18 mouse cellular contexts compared by ENCODE assay signal in the genomic region with DNA sequence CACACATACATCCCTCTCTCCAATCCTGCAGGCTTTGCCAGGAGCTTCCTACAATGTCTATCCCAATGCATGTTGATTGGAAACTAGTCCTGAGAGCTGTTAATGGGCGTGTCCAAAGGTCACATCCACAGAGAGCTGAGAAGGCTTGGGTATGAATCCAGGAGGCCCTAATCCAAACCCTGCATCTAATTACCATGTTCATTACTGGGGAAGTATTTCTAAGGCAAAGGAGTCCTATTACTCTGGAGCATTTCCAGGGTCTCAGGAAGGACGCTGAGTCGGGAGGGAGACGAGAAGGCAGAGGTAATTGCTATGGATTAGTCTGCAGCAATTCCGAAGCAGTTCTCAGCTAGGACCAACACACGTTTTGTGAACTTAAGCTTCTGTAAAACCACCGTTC.
"Had no signal": no experiment of that assay in that cellular context is flagged by ENCODE, and none has a peak within 500 bp of the region (broad histone marks: within the 10 kb centered on the region; RNA-seq: fewer than 3 reads in every experiment).

No protein-coding gene starts in this region.

- H3K4me3 ChIP-seq: layer of hippocampus, adult 2 months; limb, embryonic 10.5 days; neural tube, embryonic 13.5 days; stomach, embryonic 15.5 days had no signal

- ATAC-seq: midbrain, embryonic 16.5 days had no signal

- H3K9me3 ChIP-seq: limb, embryonic 10.5 days; stomach, embryonic 15.5 days had no signal

- H3K9ac ChIP-seq: lung, embryonic 14.5 days; neural tube, embryonic 13.5 days; stomach, embryonic 15.5 days had no signal

- H3K4me1 ChIP-seq: neural tube, embryonic 13.5 days; stomach, embryonic 15.5 days had no signal

- H3K36me3 ChIP-seq: neural tube, embryonic 13.5 days; stomach, embryonic 15.5 days had no signal

- H3K27me3 ChIP-seq: neural tube, embryonic 13.5 days; stomach, embryonic 15.5 days had no signal

- H3K4me2 ChIP-seq: liver, embryonic 11.5 days; lung, embryonic 14.5 days; midbrain, embryonic 11.5 days; neural tube, embryonic 13.5 days; stomach, embryonic 15.5 days had no signal

- H3K27ac ChIP-seq: layer of hippocampus, adult 2 months; limb, embryonic 10.5 days; neural tube, embryonic 13.5 days; stomach, embryonic 15.5 days had no signal

- DNase-seq: kidney, adult 9 months; kidney, postnatal 10 days; kidney, postnatal 4 days; lung, embryonic 14.5 days; lung, postnatal 10 days; lung, postnatal 4 days; retina, postnatal 1 day; right cerebral cortex, postnatal 4 days; spleen, adult 18-20 months; thymus, adult 2 months; thymus, postnatal 25 days had no signal
